Mouse (Mus musculus) megakaryocyte, adult 5-6 weeks (primary cell): ENCODE results near the gene Cyp2d26. TPM values are rescaled to one million over a fixed set of nuclear protein-coding genes. Genes with fewer than 3 reads are reported as not detected.

Source experiments
- ATAC-seq: 2 replicates; pipeline ENCODE4 v1.8.0; 2016; ENCODE audit warnings: mild to moderate bottlenecking, inconsistent platforms; ENCODE audit not compliant: poor library complexity, severe bottlenecking
- total RNA-seq, 2 experiments: library from RNA; stranded (forward) in 1 of 2; stranded (reverse) in 1 of 2; fragments of 153-499, 151-499 nt in 1 of 2; fragments of 221-1000, 200-1000 nt in 1 of 2; gene quantifications; 2 replicates each; pipeline versions ENCODE4 v1.2.3 to v1.2.4; 2015 to 2017

Gene Cyp2d26
- total RNA-seq, 2 experiments from 2014 or later: not detected

- ATAC-seq: no peak
These were observed 29.2 kb downstream of the Cyp2d26 start for GRCm38 (mm10) chr15:82764881-82765280.

- ATAC-seq: no peak
These were observed 30.3 kb downstream of the Cyp2d26 start, which contains the start of gene Cyp2d40 for GRCm38 (mm10) chr15:82763631-82764420. TSS of gene Cyp2d40 (minus strand) at chr15:82764183.

GRCm38 (mm10) chr15:82748141-82748540 is 46.0 kb downstream of the Cyp2d26 start:
- ATAC-seq: no peak

GRCm38 (mm10) chr15:82747516-82747915 is 46.6 kb downstream of the Cyp2d26 start:
- no peak for ATAC-seq

Other genes with a start within 250 kb of the Cyp2d26 start
- gene Cyp2d12, start 239.2 kb downstream of the Cyp2d26 start, total RNA-seq (2015): not detected in 2 replicates
- not detected in 2 replicates for gene Cyp2d12, start 239.2 kb downstream of the Cyp2d26 start, total RNA-seq (2017)
- not detected in 2 replicates for gene Cyp2d34, start 173.3 kb downstream of the Cyp2d26 start, total RNA-seq (2015)
- not detected in 2 replicates for gene Cyp2d34, start 173.3 kb downstream of the Cyp2d26 start, total RNA-seq (2017)
- gene Cyp2d40, start 30.1 kb downstream of the Cyp2d26 start, total RNA-seq (2015): not detected in 2 replicates
- gene Cyp2d40, start 30.1 kb downstream of the Cyp2d26 start, total RNA-seq (2017): not detected in 2 replicates
- 40.7 and 46.5 TPM in 2 replicates for gene Tcf20, start 193.6 kb upstream of the Cyp2d26 start, total RNA-seq (2015)
- 75.9 and 85.2 TPM in 2 replicates for gene Tcf20, start 193.6 kb upstream of the Cyp2d26 start, total RNA-seq (2017)
- 159 TPM in 2 replicates for gene Nfam1, start 239.0 kb upstream of the Cyp2d26 start, total RNA-seq (2015)
- gene Nfam1, start 239.0 kb upstream of the Cyp2d26 start, total RNA-seq (2017): 189 and 212 TPM in 2 replicates